Mouse (Mus musculus): ENCODE measurements around the gene Crkl.

Crkl gene

DNA sequence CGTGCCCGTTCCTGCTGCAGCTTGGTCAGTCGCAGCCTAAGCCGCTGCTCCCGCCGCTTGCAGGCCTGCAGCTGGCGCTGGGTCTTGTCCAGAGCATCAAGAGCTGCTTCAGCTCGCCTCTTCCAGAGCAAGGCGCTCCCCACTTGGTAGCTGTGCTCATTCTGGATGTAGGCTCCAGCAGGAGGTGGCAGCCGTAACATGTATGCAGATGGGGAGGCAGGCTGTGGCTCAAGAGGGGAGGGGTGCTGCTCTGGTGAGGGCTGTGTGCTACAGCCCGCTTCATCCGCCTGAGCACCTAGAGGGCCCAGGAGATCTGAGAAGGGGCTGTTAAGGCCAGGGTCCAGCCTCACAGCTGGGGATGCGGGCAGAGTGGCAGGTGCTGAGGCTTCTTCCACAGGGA is 76.5 kb downstream of the Crkl start:
- no peak for DNase-seq (ENCODE audit: low spot score in 2 of 2)

DNA sequence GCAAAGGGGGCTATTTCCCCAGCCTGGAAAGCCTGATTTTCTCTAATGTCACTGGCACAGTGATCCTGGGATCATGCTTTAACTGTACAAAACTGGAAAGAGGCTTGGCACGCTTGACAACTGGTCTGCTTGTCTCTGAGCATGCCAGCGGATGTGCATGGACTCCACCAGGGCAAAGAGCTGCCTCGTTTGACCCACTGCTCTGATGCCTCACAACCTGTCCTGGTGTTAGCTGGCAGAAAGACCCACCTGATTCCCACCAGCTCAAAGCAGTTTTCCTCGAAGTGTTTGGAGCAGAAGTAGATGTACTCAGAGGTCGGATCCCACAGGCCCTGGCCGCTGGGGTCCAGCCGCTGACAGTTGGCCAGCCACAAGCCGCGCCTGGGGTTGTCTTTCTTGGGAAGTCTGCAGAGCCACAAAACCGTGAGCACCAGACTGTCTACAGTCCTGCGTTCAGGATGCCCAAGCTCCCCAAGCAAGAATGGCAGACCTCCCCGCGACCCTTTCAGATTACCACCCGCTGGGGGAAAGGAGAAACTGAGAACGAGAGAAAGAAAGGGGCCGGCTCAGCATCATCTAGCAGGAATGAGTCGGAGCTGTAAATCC is 78.3 kb downstream of the Crkl start:
- peak in 1 of 2 experiments; percentile 34 for DNase-seq (ENCODE audit: low spot score in 2 of 2)

DNA sequence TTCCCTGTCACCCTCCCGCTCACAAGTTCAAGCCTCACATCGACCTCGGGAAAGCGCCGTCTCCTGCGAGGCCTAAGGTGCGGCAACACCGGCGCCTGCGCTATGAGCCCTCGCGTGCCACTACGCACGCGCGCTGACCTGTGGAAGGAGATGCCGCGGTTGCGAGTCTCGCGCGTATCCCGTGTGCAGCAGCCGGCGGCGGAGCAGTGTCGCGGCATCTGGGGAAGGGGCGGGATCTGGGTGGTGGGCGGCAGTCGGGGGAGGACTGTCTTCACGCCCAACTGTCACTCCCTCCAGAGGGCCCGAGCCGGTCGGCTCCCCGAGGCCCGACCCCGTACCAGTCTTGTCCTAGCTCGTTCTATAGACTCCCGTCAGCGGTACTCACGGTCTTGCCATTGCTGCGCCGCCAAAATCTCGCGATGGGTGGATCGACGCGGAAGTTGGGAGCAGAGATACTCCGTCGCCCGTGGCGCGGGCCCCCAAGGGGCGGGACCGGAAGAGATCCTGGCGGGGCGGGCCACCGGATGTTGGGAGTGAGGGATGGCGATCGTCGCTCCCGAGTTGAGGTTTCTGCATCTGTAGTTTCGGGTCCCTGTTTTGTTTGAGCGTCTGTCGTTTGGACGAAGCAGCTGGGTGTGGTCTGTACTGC is 79.0 kb downstream of the Crkl start, which contains the start of gene Thap7:
Thap7 (minus strand) TSS at position 497 of the 649 bp plus-strand sequence.
- peak; percentile 98 for DNase-seq (ENCODE audit: low spot score in 2 of 2)

DNA sequence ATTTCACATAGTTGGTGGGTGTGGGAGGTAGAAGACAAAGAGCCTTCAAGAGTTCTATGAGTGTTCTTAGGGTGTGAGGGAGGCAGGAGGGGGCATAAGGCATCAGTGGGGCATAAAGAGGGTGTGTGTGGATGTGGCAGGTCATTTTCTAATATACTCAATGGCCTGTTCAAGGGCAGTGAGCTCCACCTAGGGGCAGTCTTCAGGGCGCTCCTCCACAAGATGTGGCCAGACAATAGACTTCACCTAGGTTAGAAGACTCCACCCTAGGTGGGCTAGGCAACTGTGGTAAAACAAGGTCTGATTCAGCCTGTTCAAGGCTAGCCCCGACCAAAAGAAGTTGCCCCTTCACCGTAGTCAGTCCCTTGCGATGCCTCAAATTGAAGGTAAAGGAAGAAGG is 80.5 kb downstream of the Crkl start:
- peak in 1 of 2 experiments; percentile 20 for DNase-seq (ENCODE audit: low spot score in 2 of 2)

DNA sequence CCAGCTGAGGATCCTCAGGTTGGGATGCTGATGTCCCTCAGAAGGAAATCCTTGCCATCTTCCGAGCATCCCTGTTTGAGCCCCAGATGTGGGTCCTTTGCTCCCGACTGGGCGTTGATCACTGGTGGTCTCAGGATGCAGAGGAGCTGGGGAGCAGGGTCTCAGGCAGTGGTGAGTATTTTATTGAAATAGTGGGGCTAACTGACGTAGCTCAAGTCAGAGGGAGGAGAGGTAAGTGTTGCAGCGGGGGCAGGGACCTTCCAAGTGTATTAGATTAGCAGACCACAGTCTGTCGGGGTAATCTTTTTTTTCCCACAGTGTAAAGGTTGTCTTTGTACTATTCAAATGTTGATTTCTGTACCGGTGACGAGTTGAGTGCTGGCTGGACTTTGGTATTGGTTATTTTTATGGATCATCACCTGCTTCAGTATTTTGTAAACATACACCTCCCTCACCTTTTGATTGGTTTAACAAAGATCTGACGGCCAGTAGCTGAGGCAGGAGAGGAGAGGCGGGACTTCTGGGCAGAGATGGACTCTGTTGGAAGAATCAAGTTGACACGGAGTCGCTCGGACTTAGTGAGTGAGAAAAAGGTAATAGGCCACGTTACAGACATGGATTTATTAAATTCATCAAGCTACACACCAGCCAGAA is 81.0 kb downstream of the Crkl start:
- DNase-seq (ENCODE audit: low spot score in 2 of 2), result peak in 1 of 2 experiments; percentile 16

DNA sequence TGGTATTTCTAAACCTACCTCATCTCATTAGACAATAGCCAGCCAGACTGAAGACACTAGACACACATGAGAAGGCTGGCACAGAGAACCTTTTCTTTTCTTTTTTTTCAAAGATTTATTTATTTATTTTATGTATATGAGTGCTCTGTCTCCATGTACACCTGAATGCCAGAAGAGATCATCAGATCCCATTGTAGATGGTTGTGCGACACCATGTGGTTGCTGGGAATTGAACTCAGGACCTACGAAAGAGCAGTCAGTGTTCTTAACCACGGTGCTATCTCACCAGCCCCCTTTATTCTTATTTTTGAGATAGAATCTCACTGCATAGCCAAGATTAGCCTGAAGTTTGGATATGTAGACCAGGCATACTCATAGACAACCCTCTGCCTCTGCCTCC is 84.8 kb downstream of the Crkl start:
- DNase-seq (ENCODE audit: low spot score in 2 of 2), result peak in 1 of 2 experiments; percentile 16

Data from right cerebral cortex, postnatal 10 days (tissue).